Mouse (Mus musculus): Measurements from ENCODE around the gene Runx2.

Gene Runx2

DNA sequence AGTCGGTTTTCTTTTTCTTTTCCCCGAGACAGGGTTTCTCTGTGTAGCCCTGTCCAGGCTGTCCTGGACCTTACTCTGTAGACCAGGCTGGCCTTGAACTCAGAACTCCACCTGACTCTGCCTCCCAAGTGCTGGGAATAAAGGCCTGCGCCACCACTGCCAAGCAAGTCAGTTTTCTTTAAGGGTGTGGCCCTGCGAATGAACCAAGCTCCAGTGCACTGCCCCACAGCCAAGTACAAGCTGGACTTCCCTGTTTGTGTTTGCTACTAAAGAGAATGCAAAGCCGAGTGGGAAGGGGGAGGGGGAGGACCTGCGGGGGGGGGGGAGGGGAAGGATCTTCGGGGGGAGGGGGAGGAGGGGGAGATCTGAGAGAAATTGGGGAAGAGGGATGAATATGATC is 121.0 kb downstream of the Runx2 start:
- CTCF ChIA-PET = interaction anchor here in 2 of 4 experiments (0.5 to 1.2 kb wide), 2 partner anchors 20 to 60 kb away, joined by 4 to 9 read pairs; no protein-coding TSS in a partner anchor
- POLR2A ChIA-PET = interaction anchor here in 1 of 4 experiments (0.6 kb wide), 1 partner anchor 30 kb away, joined by 3 read pairs; no protein-coding TSS in a partner anchor

- CTCF ChIA-PET = interaction anchor here in 1 of 4 experiments (0.9 kb wide), 1 partner anchor 18 kb away, joined by 3 read pairs; no protein-coding TSS in a partner anchor
Measured at GRCm38 (mm10) chr17:44691517-44691916, 123.1 kb downstream of the Runx2 start.

GRCm38 (mm10) chr17:44690410-44691035 is 124.1 kb downstream of the Runx2 start:
- CTCF ChIA-PET = no interaction called here
- POLR2A ChIA-PET = no interaction called here

More at GRCm38 (mm10) chr17:44691517-44691916, 123.1 kb downstream of the Runx2 start:
- POLR2A ChIA-PET = no interaction called here

DNA sequence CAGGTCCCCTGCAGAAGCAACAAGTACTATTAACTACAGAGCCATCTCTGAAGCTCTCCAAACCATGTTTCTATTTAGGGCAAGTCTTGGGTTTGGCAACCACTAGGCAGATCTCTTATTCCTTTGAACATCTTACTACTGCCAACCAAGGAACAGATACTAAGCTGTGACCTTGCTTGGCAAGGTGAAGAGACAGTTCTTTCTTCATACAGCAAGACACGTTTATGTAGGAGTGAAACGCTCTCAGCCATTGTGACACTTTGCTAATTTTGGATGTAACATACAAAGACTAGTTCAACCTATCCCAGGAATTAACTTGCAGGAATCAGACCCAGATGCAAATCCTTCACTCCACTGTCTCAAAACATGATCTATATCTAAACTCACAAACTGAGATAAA is 126.3 kb downstream of the Runx2 start:
- ChIA-PET POLR2A (no interaction called here), CTCF (no interaction called here)

DNA sequence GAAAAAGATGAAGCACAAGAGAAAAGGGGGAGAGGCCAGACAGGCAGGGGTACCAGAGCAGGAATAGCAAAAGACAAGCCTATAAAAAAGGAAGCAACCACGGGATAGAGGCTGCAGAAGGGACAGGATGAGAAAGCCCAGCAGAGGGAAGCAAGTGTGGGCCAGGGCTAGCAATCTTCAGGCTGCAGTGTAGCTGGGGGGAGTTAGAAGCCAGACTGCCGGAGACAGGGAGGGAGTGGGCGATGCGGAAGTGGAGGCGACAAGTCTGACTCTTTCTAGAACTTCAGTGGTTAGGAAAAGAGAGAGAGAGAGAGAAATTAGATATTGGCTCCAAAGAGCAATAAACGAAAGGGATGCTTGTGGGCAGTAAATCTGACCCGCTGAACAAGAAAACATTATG is 129.1 kb downstream of the Runx2 start:
- ChIA-PET CTCF (no interaction called here), POLR2A (no interaction called here)

DNA sequence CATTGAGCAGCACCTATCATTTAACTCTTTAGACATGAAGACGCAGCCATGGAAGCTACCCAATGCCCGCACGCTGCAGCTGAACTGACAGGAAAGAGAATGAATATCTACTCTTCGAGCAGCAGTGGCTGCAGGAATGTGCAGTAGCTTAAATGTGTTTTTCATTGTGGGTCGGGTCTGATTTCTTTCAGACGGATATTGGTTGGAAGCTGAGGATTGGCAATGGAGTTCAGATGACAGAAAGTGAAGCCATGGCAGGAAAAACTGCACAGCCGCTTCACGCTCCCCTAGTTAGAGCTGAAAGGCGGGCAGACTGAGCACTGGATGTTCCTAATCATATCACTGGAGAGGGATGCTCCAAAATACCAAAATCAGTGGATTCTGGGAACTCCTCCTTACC is 131.6 kb downstream of the Runx2 start:
- CTCF ChIA-PET = interaction anchor here in 2 of 4 experiments (1.1 to 2.4 kb wide), 2 partner anchors 10 kb away, joined by 3 to 12 read pairs; no protein-coding TSS in a partner anchor
- POLR2A ChIA-PET = interaction anchor here in 1 of 4 experiments (0.9 kb wide), 1 partner anchor 18 kb away, joined by 3 read pairs; no protein-coding TSS in a partner anchor

- ChIA-PET POLR2A (no interaction called here), CTCF (no interaction called here)
Measured at GRCm38 (mm10) chr17:44677782-44678181, 136.8 kb downstream of the Runx2 start.

- ChIA-PET POLR2A (interaction anchor here in 1 of 4 experiments (0.6 kb wide), 1 partner anchor 31 kb away, joined by 3 read pairs; no protein-coding TSS in a partner anchor), CTCF (interaction anchor here (0.6 to 2.4 kb wide), 9 partner anchors 11 to 1005 kb away, joined by 3 to 12 read pairs (median 4); no protein-coding TSS in a partner anchor)
Measured at GRCm38 (mm10) chr17:44672806-44673205, 141.8 kb downstream of the Runx2 start.

DNA sequence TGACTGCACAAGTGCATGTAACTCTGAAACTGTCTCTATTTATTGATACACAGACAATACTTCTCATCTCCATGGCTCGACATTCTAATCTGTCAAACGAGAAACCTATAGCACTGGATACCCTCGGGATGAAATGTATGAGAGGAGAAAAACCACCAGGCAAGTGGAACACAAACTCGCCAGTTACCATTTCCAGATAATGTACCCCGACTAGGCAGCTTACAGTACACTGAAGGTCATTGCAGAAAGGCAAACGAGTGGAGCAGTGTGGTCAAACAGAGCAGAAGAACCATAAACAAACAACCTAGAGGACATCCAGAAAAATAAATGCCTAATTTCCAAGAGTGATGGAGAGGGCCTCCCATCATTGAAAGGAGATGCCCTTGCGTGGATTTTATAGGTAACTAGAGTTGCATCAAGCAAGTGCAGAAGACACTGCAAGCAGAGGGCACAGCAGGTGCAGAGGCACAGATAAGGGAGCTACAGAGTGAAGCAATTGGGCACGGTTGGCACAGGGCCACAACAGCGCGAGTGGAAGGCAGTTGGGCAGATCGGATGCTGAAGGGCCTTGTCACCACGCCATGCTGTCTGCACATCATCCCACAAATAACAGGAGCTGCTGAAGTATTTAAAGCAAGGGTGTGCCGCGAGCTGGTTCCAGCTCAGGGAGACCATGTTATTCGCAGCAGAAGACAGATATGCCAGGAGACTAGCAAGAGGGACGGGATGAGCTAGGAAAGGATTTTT is 142.5 kb downstream of the Runx2 start:
- ChIA-PET POLR2A (interaction anchor here in 1 of 4 experiments (0.6 kb wide), 1 partner anchor 30 kb away, joined by 3 read pairs; no protein-coding TSS in a partner anchor), CTCF (interaction anchor here (0.6 to 2.4 kb wide), 7 partner anchors 11 to 1004 kb away, joined by 3 to 12 read pairs (median 4); no protein-coding TSS in a partner anchor)

DNA sequence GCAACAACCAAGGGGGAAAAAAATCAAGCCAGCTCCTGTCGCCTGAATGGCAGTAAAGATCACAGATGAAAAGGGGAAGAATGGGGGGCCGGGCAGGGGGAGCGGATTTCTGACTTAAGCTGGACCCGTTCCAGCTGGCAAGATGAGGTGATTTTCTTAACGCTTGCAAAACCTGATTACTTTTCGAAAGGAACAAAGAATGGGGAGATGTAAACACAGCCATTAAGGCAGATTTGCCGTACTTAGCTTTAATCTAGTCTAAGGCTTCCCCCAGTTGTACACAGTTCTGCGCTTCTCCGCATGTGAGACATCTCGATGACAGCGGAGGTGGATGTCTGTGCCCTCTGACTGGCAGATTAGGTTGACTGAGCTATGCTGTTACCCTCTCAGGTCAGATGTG is 144.6 kb downstream of the Runx2 start:
- ChIA-PET CTCF (interaction anchor here in 3 of 4 experiments (0.5 to 0.7 kb wide), 3 partner anchors 10 to 1593 kb away, joined by 3 to 6 read pairs (median 3); no protein-coding TSS in a partner anchor), POLR2A (interaction anchor here in 1 of 4 experiments (0.6 kb wide), 1 partner anchor 46 kb away, joined by 4 read pairs; no protein-coding TSS in a partner anchor)

DNA sequence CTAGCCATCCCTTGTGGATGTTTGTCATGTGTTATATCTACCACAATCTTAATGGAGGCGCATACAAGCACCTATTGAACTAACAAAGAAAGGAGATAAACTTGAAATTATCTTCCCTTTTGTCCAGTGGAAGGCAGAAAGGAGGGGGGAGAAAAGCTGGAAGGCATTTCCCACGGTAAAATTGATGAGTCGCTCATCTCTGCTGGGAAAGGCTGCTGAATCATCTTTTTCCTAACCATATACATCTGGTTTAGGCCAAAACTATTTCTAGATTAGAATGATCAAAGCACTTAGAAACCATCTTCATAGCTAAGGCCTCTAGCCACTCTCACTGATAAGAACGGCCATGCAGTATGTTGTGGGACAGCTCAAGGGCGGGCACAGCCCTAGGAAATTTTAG is 147.3 kb downstream of the Runx2 start:
- CTCF ChIA-PET = no interaction called here

DNA sequence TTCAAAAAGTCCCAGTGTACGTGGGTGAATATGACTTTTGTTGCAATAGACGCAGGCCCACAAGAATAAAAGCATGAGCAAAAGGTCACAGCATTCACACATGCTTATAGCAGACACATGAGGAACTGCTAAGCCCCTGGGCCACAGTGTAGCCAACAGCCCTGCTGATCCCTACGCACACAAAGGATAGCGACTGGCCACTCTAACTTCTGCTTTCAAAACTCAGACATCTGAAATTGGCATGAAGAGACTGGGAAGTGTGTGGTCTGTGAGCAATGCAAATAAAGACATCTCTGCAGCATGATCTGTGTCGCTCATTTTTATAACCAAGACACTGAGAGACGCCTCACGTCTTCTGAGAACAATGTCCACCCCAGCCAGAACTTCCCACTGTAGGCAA is 150.7 kb downstream of the Runx2 start:
- ChIA-PET CTCF (no interaction called here), POLR2A (no interaction called here)

More for the DNA sequence above, 147.3 kb downstream of the Runx2 start:
- POLR2A ChIA-PET = interaction anchor here in 1 of 4 experiments (0.6 kb wide), 1 partner anchor 27 kb away, joined by 4 read pairs; no protein-coding TSS in a partner anchor

GRCm38 (mm10) chr17:44663208-44663607 is 151.4 kb downstream of the Runx2 start:
- CTCF ChIA-PET = no interaction called here

GRCm38 (mm10) chr17:44662080-44662706 is 152.4 kb downstream of the Runx2 start:
- POLR2A ChIA-PET = no interaction called here
- CTCF ChIA-PET = interaction anchor here in 2 of 4 experiments (0.5 to 0.6 kb wide), 2 partner anchors 60 to 565 kb away, joined by 4 to 14 read pairs; no protein-coding TSS in a partner anchor

More at GRCm38 (mm10) chr17:44663208-44663607, 151.4 kb downstream of the Runx2 start:
- POLR2A ChIA-PET = no interaction called here

- ChIA-PET POLR2A (interaction anchor here in 1 of 4 experiments (0.6 kb wide), 1 partner anchor 401 kb away, joined by 3 read pairs; no protein-coding TSS in a partner anchor), CTCF (interaction anchor here in 2 of 4 experiments (0.6 to 1.7 kb wide), 2 partner anchors 13 to 132 kb away, joined by 3 to 5 read pairs; no protein-coding TSS in a partner anchor)
Measured at GRCm38 (mm10) chr17:44660121-44660806, 154.3 kb downstream of the Runx2 start.

DNA sequence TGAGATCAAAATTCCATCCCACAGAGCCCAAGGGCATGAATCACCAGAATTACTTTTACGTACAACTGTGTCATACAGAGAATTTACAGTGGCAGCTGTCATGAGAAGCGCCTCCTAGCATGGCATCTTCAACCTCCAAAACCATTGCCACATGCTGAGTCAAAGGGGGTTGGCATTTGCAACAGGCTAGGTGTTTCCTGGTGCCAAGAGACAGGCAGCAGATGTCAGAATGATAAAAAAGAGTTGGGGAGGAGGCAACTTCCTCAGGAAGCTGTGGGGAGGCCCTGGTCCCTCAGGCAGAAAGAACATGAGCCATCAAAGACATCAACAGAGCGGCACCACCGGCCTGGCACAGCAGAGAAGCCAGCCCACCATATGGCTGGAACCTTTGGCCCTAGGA is 160.1 kb downstream of the Runx2 start:
- ChIA-PET CTCF (no interaction called here), POLR2A (no interaction called here)

DNA sequence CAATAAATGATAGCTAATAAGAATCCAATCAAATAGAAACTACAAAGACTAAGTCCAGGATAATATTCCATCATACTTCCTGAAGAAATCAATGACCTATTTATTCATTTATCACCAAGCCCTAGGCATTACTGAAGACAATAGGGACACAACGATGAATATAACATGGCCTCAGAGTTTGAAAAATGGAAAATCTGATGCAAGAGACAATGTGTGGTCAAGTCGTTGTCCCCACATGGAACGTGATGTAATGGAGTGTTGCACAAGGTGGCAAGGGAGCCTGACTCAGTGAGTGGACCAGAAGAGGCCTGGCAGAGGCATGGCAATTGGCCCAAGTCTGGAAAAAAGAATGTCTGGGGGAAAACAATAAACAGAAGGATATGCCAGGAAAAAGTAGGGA is 161.5 kb downstream of the Runx2 start:
- CTCF ChIA-PET = interaction anchor here in 1 of 4 experiments (0.6 kb wide), 1 partner anchor 506 kb away, joined by 7 read pairs; no protein-coding TSS in a partner anchor
- POLR2A ChIA-PET = no interaction called here

GRCm38 (mm10) chr17:44652054-44652453 is 162.5 kb downstream of the Runx2 start:
- ChIA-PET POLR2A (no interaction called here), CTCF (interaction anchor here in 1 of 4 experiments (0.6 kb wide), 1 partner anchor 180 kb away, joined by 5 read pairs; no protein-coding TSS in a partner anchor)

DNA sequence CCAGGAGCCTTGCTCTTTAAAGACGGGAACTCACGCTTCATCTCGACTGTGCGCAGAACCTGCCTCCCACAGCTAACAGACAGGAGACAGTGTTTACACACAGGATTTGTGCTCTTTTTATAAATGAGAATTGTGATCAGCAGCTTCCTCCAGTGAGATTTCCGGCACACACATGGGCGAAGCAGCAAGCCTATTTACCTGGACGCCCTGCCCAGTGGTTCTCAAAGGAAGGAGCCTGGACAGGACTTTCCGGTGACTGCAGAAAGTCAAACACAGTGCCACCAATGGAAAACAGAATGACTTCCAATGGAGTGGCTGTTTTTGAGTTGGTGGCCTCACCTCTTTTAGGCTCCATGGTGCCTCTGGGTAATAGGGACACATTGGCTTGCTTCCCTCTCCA is 163.0 kb downstream of the Runx2 start:
- POLR2A ChIA-PET = no interaction called here

More for the DNA sequence above, 163.0 kb downstream of the Runx2 start:
- CTCF ChIA-PET = no interaction called here
